Mouse (Mus musculus) C2C12 (cell line): ENCODE data around the gene Olfr1279.
"Not testable (repeated sequence)": the region's sequence is repeated elsewhere in the genome, so short reads cannot be mapped to it uniquely, and the experiment has no call there.

Experiments
- MAX ChIP-seq: IDR thresholded peaks from one replicate; pipeline ENCODE4 v1.6.1; 2011; ENCODE audit warnings: mild to moderate bottlenecking, control low read depth
- USF1 ChIP-seq: IDR thresholded peaks from one replicate; pipeline ENCODE4 v1.6.1; 2011; ENCODE audit warnings: low read depth, mild to moderate bottlenecking, control low read depth, moderate library complexity

- not testable (repeated sequence) for TF ChIP-seq MAX, USF1
Observed at GRCm38 (mm10) chr2:111333721-111334120, 33.3 kb downstream of the Olfr1279 start.
